Mouse (Mus musculus): Measurements from ENCODE around the gene Atraid. TPM values are rescaled to one million over a fixed set of nuclear protein-coding genes. Genes with fewer than 3 reads are reported as not detected.

The Atraid gene
- total and polyA plus RNA-seq, 2 experiments from 2014 or later, result 152 to 243 TPM

GRCm38 (mm10) chr5:31086606-31087005 is 38.5 kb downstream of the Atraid start:
- no peak overlapping the region for H3K4me2 ChIP-seq (ENCODE audit: low read depth)
- H3K36me3 ChIP-seq (ENCODE audit: insufficient read depth), result no peaks in the 10 kb centered on the region
- 34% methylated on average over 7 of the region's 7 CpGs for WGBS
- no peak overlapping the region for H3K4me3 ChIP-seq (ENCODE audit: low read depth, low read length)
- H3K27me3 ChIP-seq (ENCODE audit: insufficient read depth, low read length), result peaks cover 15% of the 10 kb centered on the region
- no peaks in the 10 kb centered on the region for H3K4me1 ChIP-seq (ENCODE audit: insufficient read depth)
- DNase-seq, result no peak
- TF ChIP-seq CTCF (IDR thresholded peaks at IDR 0.05; ENCODE audit: low read depth), result no peak
- no peak overlapping the region for H3K9ac ChIP-seq
- no peaks in the 10 kb centered on the region for H3K9me3 ChIP-seq (ENCODE audit: low read length)
- no peak for ATAC-seq
- H3K27ac ChIP-seq (ENCODE audit: low read depth, low read length), result no peak overlapping the region

- ATAC-seq (no peak), DNase-seq (no peak)
- no peaks in the 10 kb centered on the region for H3K4me1 ChIP-seq (ENCODE audit: insufficient read depth)
- H3K27me3 ChIP-seq (ENCODE audit: insufficient read depth, low read length), result peaks cover 20% of the 10 kb centered on the region
- H3K36me3 ChIP-seq (ENCODE audit: insufficient read depth), result no peaks in the 10 kb centered on the region
- 72% methylated on average over 2 of the region's 2 CpGs for WGBS
- H3K27ac ChIP-seq (ENCODE audit: low read depth, low read length), result no peak overlapping the region
- no peak overlapping the region for H3K9ac ChIP-seq
- H3K4me2 ChIP-seq (ENCODE audit: low read depth), result no peak overlapping the region
- TF ChIP-seq CTCF (IDR thresholded peaks at IDR 0.05; ENCODE audit: low read depth), result no peak
- H3K4me3 ChIP-seq (ENCODE audit: low read depth, low read length), result no peak overlapping the region
- H3K9me3 ChIP-seq (ENCODE audit: low read length), result no peaks in the 10 kb centered on the region
These were observed 39.0 kb downstream of the Atraid start for GRCm38 (mm10) chr5:31087131-31087530.

GRCm38 (mm10) chr5:31092231-31092975 is 44.3 kb downstream of the Atraid start:
- ATAC-seq (no peak), DNase-seq (peak; percentile 29)
- H3K27ac ChIP-seq (ENCODE audit: low read depth, low read length), result no peak overlapping the region

GRCm38 (mm10) chr5:31093151-31094041 is 45.3 kb downstream of the Atraid start:
- WGBS, result 2% methylated on average over 54 of the region's 54 CpGs
- H3K9ac ChIP-seq, result peak overlapping the region; percentile 22; the same call in 1 of the 2 replicates
- no peak for TF ChIP-seq CTCF (IDR thresholded peaks at IDR 0.05; ENCODE audit: low read depth)
- peaks cover 65% of the 10 kb centered on the region for H3K27me3 ChIP-seq (ENCODE audit: insufficient read depth, low read length)
- H3K4me3 ChIP-seq (ENCODE audit: low read depth, low read length), result peak overlapping the region; percentile 32
- H3K4me2 ChIP-seq (ENCODE audit: low read depth), result peak overlapping the region; percentile 55
- peak; percentile 25; the same call in 1 of the 2 replicates for ATAC-seq
- peaks cover 13% of the 10 kb centered on the region; the same call in 1 of the 2 replicates for H3K4me1 ChIP-seq (ENCODE audit: insufficient read depth)
- no peaks in the 10 kb centered on the region for H3K9me3 ChIP-seq (ENCODE audit: low read length)
- DNase-seq, result peak; percentile 67
- H3K27ac ChIP-seq (ENCODE audit: low read depth, low read length), result no peak overlapping the region
- no peaks in the 10 kb centered on the region for H3K36me3 ChIP-seq (ENCODE audit: insufficient read depth)

More at GRCm38 (mm10) chr5:31092231-31092975, 44.3 kb downstream of the Atraid start:
- Histone ChIP-seq H3K4me3 (ENCODE audit: low read depth, low read length) (peak overlapping the region; percentile 32), H3K36me3 (ENCODE audit: insufficient read depth) (no peaks in the 10 kb centered on the region), H3K4me2 (ENCODE audit: low read depth) (peak overlapping the region; percentile 55), H3K4me1 (ENCODE audit: insufficient read depth) (peaks cover 13% of the 10 kb centered on the region; the same call in 1 of the 2 replicates), H3K27me3 (ENCODE audit: insufficient read depth, low read length) (peaks cover 57% of the 10 kb centered on the region), H3K9ac (peak overlapping the region; percentile 22; the same call in 1 of the 2 replicates), H3K9me3 (ENCODE audit: low read length) (no peaks in the 10 kb centered on the region)
- 3% methylated on average over 37 of the region's 53 CpGs for WGBS
- TF ChIP-seq CTCF (IDR thresholded peaks at IDR 0.05; ENCODE audit: low read depth), result no peak

GRCm38 (mm10) chr5:31094100-31094798 is 46.1 kb downstream of the Atraid start:
- no peak for TF ChIP-seq CTCF (IDR thresholded peaks at IDR 0.05; ENCODE audit: low read depth)
- Histone ChIP-seq H3K36me3 (ENCODE audit: insufficient read depth) (no peaks in the 10 kb centered on the region), H3K4me3 (ENCODE audit: low read depth, low read length) (peak overlapping the region; percentile 13; the same call in 1 of the 2 replicates), H3K9me3 (ENCODE audit: low read length) (no peaks in the 10 kb centered on the region), H3K27ac (ENCODE audit: low read depth, low read length) (no peak overlapping the region), H3K4me1 (ENCODE audit: insufficient read depth) (peaks cover 13% of the 10 kb centered on the region; the same call in 1 of the 2 replicates), H3K4me2 (ENCODE audit: low read depth) (peak overlapping the region; percentile 55), H3K27me3 (ENCODE audit: insufficient read depth, low read length) (peaks cover 66% of the 10 kb centered on the region), H3K9ac (no peak overlapping the region)
- no peak for DNase-seq
- WGBS, result 2% methylated on average over 29 of the region's 29 CpGs
- ATAC-seq, result no peak

Measured in forebrain, postnatal 0 days (tissue).